In the genomic region with DNA sequence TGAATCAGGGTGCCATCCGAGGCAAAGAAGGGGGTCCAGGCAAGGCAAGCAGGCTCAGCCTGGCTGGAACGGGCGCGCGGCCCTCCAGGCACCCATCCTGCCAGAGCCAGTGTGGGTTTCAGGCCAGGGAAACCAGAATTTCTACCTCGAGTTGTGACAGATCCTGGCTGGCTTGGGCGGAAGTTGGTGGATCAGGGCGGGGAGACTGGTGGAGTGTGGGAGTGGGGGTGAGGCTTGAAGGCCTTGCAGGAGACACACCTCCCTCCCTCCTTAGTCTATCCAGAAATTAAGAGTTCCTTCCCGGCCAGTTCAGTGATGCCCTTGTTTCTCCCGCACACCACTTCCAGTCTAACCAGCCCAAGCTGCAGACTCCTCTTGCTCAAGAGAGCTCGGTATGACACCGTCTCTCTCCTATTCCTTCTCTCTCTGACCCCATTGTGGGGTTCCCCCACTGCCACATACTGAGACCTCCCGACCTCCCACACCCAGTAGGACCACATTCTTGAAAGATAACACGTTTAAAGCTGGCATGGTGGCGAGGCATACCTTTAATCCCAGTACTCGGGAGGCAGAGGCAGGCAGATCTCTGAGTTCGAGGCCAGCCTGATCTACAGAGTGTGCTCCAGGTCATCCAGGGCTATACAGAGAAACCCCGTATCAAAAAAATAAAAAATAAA, we compare ENCODE assay signal across 9 mouse cellular contexts. TPM values are rescaled to one million over a fixed set of nuclear protein-coding genes. Genes with fewer than 3 reads are reported as not detected.
A peak's percentile ranks its signal among the peaks of the same experiment; 100 is the strongest.
DNase-seq lines count a peak whose midpoint lies in the region; ATAC-seq and TF ChIP-seq lines count a peak whose summit lies in the region.
"Had no signal": no experiment of that assay in that cellular context is flagged by ENCODE, and none has a peak within 500 bp of the region (broad histone marks: within the 10 kb centered on the region; RNA-seq: fewer than 3 reads in every experiment).

No protein-coding gene starts in this region.

- no peaks in the 10 kb centered on the region for H3K36me3 ChIP-seq in heart, embryonic 13.5 days
- peaks cover 7% of the 10 kb centered on the region; the same call in 1 of the 2 replicates for H3K36me3 ChIP-seq in midbrain, embryonic 16.5 days (ENCODE audit: control insufficient read depth, insufficient read depth, low read length)
- H3K36me3 ChIP-seq in hindbrain, embryonic 10.5 days, result no peaks in the 10 kb centered on the region

- intact Hi-C loops in heart, postnatal 10 days (cut with DNase I), result no loop called here

- H3K27ac ChIP-seq in heart, embryonic 13.5 days (replicated peaks), result no peak overlapping the region
- peak overlapping the region; percentile 66 for H3K27ac ChIP-seq in bone marrow macrophage, adult 2 months (ENCODE audit: insufficient read depth, low read depth, low read length)
- no peak overlapping the region for H3K27ac ChIP-seq in midbrain, embryonic 16.5 days (ENCODE audit: low read length)
- no peak overlapping the region for H3K27ac ChIP-seq in hindbrain, embryonic 10.5 days

- no peak for TF ChIP-seq CTCF in bone marrow macrophage, adult 2 months (IDR thresholded peaks at IDR 0.05; ENCODE audit: low read depth, low read length)

- peak overlapping the region; percentile 61; the same call in 1 of the 2 replicates for H3K9ac ChIP-seq in heart, embryonic 13.5 days
- 0 out of 2 replicates have a peak overlapping the region, but pooled peaks have one; percentile 32 for H3K9ac ChIP-seq in midbrain, embryonic 16.5 days (ENCODE audit: low read depth, low read length)

- H3K27me3 ChIP-seq in heart, embryonic 13.5 days (replicated peaks), result peaks cover 94% of the 10 kb centered on the region
- H3K27me3 ChIP-seq in midbrain, embryonic 16.5 days (ENCODE audit: control insufficient read depth, insufficient read depth, low read depth, low read length), result no peaks in the 10 kb centered on the region
- H3K27me3 ChIP-seq in hindbrain, embryonic 10.5 days (ENCODE audit: insufficient read depth, poor library complexity, severe bottlenecking), result peaks cover 65% of the 10 kb centered on the region

- H3K4me1 ChIP-seq in heart, embryonic 13.5 days, result peaks cover 7% of the 10 kb centered on the region
- H3K4me1 ChIP-seq in bone marrow macrophage, adult 2 months (ENCODE audit: control insufficient read depth, insufficient read depth, low read length), result peaks cover 66% of the 10 kb centered on the region
- peaks cover 25% of the 10 kb centered on the region for H3K4me1 ChIP-seq in midbrain, embryonic 16.5 days (ENCODE audit: control insufficient read depth, insufficient read depth, low read length)
- peaks cover 43% of the 10 kb centered on the region for H3K4me1 ChIP-seq in hindbrain, embryonic 10.5 days (replicated peaks)

- ATAC-seq in heart, embryonic 13.5 days (ENCODE audit: extremely low read depth, insufficient number of reproducible peaks, low FRiP score, low TSS enrichment), result no peak
- no peak for ATAC-seq in midbrain, embryonic 16.5 days

- no peak for DNase-seq in heart, postnatal 10 days
- peak; percentile 52 to 74 for DNase-seq in kidney, postnatal 4 days
- DNase-seq in embryo, embryonic 9.5 days (ENCODE audit: extremely low spot score), result no peak
- no peak for DNase-seq in layer of hippocampus, postnatal 25 days (ENCODE audit: extremely low spot score in 1 of 2, low spot score in 1 of 2)
- no peak for DNase-seq in hindbrain, embryonic 10.5 days (ENCODE audit: low spot score)
- DNase-seq: thymus, postnatal 14 days had no signal

- no peaks in the 10 kb centered on the region for H3K9me3 ChIP-seq in heart, embryonic 13.5 days
- H3K9me3 ChIP-seq in midbrain, embryonic 16.5 days (replicated peaks; ENCODE audit: control insufficient read depth, low read length, poor library complexity, severe bottlenecking), result no peaks in the 10 kb centered on the region
- no peaks in the 10 kb centered on the region for H3K9me3 ChIP-seq in hindbrain, embryonic 10.5 days

- no peak for TF ChIP-seq POLR2A in bone marrow macrophage, adult 2 months (IDR thresholded peaks at IDR 0.05; ENCODE audit: borderline replicate concordance, low read depth, low read length)

- H3K4me3 ChIP-seq in heart, embryonic 13.5 days, result no peak overlapping the region
- peak overlapping the region; percentile 40; the same call in 1 of the 2 replicates for H3K4me3 ChIP-seq in bone marrow macrophage, adult 2 months (ENCODE audit: insufficient read depth, low read length)
- no peak overlapping the region for H3K4me3 ChIP-seq in midbrain, embryonic 16.5 days (ENCODE audit: low read depth, low read length)
- no peak overlapping the region for H3K4me3 ChIP-seq in hindbrain, embryonic 10.5 days

- no peak overlapping the region for H3K4me2 ChIP-seq in heart, embryonic 13.5 days
- H3K4me2 ChIP-seq in midbrain, embryonic 16.5 days (ENCODE audit: low read length), result no peak overlapping the region

- WGBS in heart, embryonic 13.5 days, result 69% methylated on average over 18 of the region's 18 CpGs
- WGBS in midbrain, embryonic 16.5 days, result 83% methylated on average over 18 of the region's 18 CpGs
- WGBS in hindbrain, embryonic 10.5 days, result 81% methylated on average over 18 of the region's 18 CpGs

RNA-seq across cellular contexts. Expression of a gene that starts 5.3 kb away (rescaled TPM):
- polyA plus RNA-seq in heart, embryonic 13.5 days (2015; fragmentation: Nextera tagmentation; extraction: Ambion mirVana), result 1.3 and 1.7 TPM in 2 replicates
- 1 to 10 TPM; 1.8 to 1.9 TPM for total RNA-seq in heart, postnatal 10 days (2021)
- polyA plus RNA-seq in bone marrow macrophage, adult 2 months (2012; ENCODE audit: insufficient read depth, insufficient read length, missing spikeins), result 178 and 180 TPM in 2 replicates
- 42.5 and 44.0 TPM in 2 replicates for polyA plus RNA-seq in midbrain, embryonic 16.5 days (2015; fragmentation: Nextera tagmentation; extraction: Ambion mirVana)
- total RNA-seq in layer of hippocampus, postnatal 25 days (2021), result 10 to 100 TPM; 33.3 to 42.8 TPM
- polyA plus RNA-seq in hindbrain, embryonic 10.5 days (2016; fragmentation: Nextera tagmentation; extraction: Ambion mirVana), result 3.8 and 8.6 TPM in 2 replicates

RNA-seq across cellular contexts. Expression of a gene that starts 30.8 kb away (rescaled TPM):
- 12.0 and 12.5 TPM in 2 replicates for polyA plus RNA-seq in heart, embryonic 13.5 days (2015; fragmentation: Nextera tagmentation; extraction: Ambion mirVana)
- 10 to 100 TPM; 15.2 to 16.3 TPM for total RNA-seq in heart, postnatal 10 days (2021)
- polyA plus RNA-seq in bone marrow macrophage, adult 2 months (2012; ENCODE audit: insufficient read depth, insufficient read length, missing spikeins), result 14.0 and 17.5 TPM in 2 replicates
- 36.7 and 39.3 TPM in 2 replicates for polyA plus RNA-seq in midbrain, embryonic 16.5 days (2015; fragmentation: Nextera tagmentation; extraction: Ambion mirVana)
- total RNA-seq in layer of hippocampus, postnatal 25 days (2021), result 10 to 100 TPM; 74.3 to 75.8 TPM
- polyA plus RNA-seq in hindbrain, embryonic 10.5 days (2016; fragmentation: Nextera tagmentation; extraction: Ambion mirVana), result 19.2 and 20.3 TPM in 2 replicates

RNA-seq across cellular contexts. Expression of a gene that starts 45.6 kb away (rescaled TPM):
- polyA plus RNA-seq in heart, embryonic 13.5 days (2015; fragmentation: Nextera tagmentation; extraction: Ambion mirVana), result 110 and 112 TPM in 2 replicates
- total RNA-seq in heart, postnatal 10 days (2021), result 10 to 100 TPM; 43.4 to 49.5 TPM
- polyA plus RNA-seq in bone marrow macrophage, adult 2 months (2012; ENCODE audit: insufficient read depth, insufficient read length, missing spikeins), result 55.0 and 59.7 TPM in 2 replicates
- 18.3 and 19.2 TPM in 2 replicates for polyA plus RNA-seq in midbrain, embryonic 16.5 days (2015; fragmentation: Nextera tagmentation; extraction: Ambion mirVana)
- total RNA-seq in layer of hippocampus, postnatal 25 days (2021), result 1 to 10 TPM; 4.5 to 5.6 TPM
- polyA plus RNA-seq in hindbrain, embryonic 10.5 days (2016; fragmentation: Nextera tagmentation; extraction: Ambion mirVana), result 157 and 167 TPM in 2 replicates

RNA-seq across cellular contexts. Expression of a gene that starts 54.0 kb away (rescaled TPM):
- 86.7 and 97.1 TPM in 2 replicates for polyA plus RNA-seq in heart, embryonic 13.5 days (2015; fragmentation: Nextera tagmentation; extraction: Ambion mirVana)
- 100 to 1,000 TPM; 164 to 173 TPM for total RNA-seq in heart, postnatal 10 days (2021)
- polyA plus RNA-seq in bone marrow macrophage, adult 2 months (2012; ENCODE audit: insufficient read depth, insufficient read length, missing spikeins), result 124 and 126 TPM in 2 replicates
- 51.0 and 59.7 TPM in 2 replicates for polyA plus RNA-seq in midbrain, embryonic 16.5 days (2015; fragmentation: Nextera tagmentation; extraction: Ambion mirVana)
- total RNA-seq in layer of hippocampus, postnatal 25 days (2021), result 10 to 100 TPM; 35.6 to 38.8 TPM
- 13.4 and 24.0 TPM in 2 replicates for polyA plus RNA-seq in hindbrain, embryonic 10.5 days (2016; fragmentation: Nextera tagmentation; extraction: Ambion mirVana)

Comparison
In these comparisons a context has a peak if more than half of its experiments do, and no peak if none do; other contexts are left out.
1. DNase-seq: peak in kidney, postnatal 4 days (2 of 2); none in heart, postnatal 10 days (0 of 2), embryo, embryonic 9.5 days (single experiment), layer of hippocampus, postnatal 25 days (0 of 2) and hindbrain, embryonic 10.5 days (single experiment).